Mouse (Mus musculus) gonadal fat pad, adult 2 months (tissue): ENCODE measurements around the gene Gne. TPM values are rescaled to one million over a fixed set of nuclear protein-coding genes. Genes with fewer than 3 reads are reported as not detected.
"Not testable (repeated sequence)": the region's sequence is repeated elsewhere in the genome, so short reads cannot be mapped to it uniquely, and the experiment has no call there.

Experiments
- DNase-seq: peaks from one replicate; pipeline ENCODE4 v3.0.0-alpha.2; 2012; ENCODE audit warnings: low read depth
- polyA plus RNA-seq: library from polyadenylated mRNA; depleted of rRNA; stranded (reverse); fragments of >200 nt; gene quantifications from 2 replicates; pipeline ENCODE4 v1.2.3, GENCODE M21; 2012

Gne gene
- polyA plus RNA-seq, 1 experiment: 58.9 TPM

DNA sequence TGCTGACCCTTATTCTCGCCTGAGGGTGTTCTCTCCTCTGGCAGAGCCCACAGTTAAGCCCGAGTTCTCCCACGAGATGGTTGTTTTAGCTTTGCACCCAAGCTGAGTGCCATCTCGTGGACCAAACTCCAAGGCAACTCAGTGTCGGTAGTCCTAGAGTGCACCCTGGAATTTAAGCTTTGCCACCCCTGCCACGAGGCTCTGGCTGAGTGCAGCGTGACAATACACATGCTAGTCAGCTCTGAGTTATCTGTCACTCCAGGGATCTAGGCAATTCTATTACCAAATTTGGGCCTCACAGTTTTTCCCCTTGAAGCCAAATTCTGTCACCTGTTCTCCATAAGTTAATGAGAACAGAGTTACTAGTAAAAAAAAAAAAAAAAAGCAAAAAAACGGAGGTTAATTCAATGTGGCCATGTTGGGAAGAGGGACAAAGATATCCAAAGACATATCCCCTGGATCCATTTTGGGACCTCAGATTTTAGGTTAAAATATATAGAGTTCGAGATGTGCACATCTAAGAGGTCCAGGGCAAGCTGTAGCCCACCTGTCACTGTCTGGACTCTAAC, 11.0 kb downstream of the Gne start:
- DNase-seq: no peak

DNA sequence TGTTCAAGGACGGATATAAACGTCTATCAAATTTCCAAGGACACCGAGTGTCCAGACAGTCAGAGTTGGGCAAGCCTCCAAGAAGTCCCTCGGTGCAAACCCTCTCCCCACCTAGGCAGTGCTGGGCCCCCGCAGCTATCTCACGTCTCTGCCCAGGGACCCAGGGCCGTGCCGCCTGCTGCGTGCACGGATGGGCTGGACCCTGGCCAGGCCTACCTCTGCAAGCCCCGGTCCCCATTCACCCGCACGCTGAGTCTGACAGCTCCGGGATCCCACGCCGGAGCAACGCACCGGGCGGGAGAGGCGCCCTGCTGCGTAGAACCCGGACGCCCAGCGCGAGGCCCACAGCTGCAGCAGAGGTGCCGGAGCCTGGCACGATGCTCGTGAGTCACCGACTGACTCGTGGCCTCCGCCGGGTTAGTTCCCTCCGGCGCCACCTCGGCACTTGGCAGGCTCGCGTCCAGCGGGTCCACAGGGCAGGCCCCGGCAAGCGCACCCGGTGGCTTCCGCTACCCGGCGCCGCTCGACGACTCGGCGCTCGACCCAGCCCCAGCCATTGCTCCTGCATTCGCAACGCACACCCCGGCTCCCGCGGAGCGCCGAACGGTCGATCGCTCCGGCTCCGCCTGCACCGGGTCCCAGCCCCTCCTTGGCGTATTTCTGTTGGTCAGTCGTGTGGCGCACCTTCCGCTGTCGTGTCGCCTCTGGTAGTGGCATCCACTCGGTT, 11.7 kb downstream of the Gne start:
- DNase-seq: no peak

DNA sequence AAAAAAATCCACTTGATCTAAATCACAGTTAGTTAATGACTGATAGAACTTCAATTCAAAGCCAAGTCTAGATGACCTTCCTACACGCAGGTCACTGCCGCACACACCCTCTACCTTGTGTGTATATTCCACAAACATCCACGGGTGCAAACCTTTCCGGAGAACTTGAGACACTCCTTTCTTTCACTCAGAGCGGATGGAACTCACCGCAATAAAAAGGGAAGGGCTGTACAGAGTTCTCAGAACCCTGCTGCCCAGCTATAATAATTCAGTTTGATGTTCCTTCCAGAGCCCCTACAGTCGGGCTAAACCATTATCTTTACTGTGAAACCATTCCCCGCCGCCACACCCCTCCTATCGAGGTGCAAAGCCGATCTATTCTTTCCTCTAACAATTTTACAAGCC, 12.2 kb downstream of the Gne start:
- DNase-seq: no peak

DNA sequence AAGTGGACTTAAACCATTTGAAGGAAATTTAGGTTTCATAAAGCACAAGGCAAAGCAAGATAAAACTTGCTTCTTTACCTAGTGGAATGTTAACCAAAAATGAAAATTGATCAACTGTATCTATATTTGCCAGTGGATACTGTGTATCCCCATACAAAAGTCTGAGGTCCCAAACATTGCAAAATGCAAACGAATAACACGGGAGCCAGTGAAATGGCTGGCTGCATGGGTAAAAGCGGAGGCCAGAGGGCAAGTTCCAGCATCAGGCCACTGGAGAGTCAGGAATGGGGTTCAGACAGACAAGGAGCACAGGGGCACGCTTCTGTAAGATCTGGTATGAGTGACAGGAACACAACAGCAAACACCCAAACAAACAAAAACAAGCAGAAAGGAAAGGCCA, 13.3 kb downstream of the Gne start:
- DNase-seq: no peak

DNA sequence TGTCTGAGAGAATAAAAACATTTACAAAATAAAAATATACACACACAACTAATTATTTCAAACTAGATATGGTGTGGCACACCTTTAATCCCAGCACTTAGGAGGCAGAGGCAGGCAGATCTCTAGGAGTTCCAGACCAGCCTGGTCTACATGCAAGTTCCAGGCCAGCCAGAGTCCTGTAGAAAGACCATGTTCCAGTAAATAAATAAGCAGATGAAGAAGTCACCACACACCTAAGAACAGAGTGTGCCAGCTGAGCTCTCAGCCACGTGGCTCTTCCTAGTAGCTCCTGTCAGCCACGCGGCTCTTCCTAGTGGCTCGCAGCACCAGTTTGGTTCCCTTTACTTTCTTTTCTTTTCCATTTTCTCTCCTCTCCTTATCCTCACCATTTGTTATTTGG, 14.6 kb downstream of the Gne start:
- DNase-seq: no peak

DNA sequence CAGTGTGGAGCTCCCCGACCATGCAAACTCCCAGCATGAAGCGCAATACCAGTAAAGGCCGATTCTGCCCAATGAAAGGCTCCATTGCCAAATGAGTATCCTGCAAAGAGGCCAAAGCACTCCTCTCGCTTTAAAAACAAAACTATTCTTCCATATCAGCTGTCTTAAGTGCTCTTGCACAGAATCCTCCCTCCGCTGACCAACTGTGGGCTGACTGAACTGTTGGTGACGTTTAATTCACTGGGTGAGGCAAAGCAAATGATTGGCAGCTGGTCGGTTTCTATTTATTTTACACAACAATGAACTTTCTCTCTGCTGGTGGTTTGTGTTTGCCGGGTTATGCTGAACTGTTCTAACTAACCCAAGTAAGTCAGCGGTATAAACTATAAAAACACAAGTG, 15.2 kb downstream of the Gne start:
- no peak for DNase-seq

DNA sequence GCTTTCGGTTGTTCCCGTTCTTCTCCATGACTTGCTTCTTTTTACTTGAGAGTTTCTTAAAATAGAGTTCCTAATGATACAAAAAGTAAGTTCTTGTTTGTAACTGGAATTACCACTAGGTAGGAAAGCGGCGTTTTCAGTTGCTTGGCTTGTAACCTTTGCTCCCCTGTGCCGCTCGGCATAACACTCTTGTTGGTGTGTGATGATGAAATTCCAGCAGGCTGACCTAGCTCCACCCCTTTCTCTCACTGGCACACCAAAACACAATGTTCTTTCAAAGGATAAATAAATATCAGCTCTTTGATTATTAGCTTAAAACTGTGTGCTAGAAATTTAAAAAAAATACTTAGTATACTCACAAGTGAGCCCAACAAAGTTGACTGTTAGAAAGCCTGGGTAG, 17.1 kb downstream of the Gne start:
- DNase-seq: no peak

DNA sequence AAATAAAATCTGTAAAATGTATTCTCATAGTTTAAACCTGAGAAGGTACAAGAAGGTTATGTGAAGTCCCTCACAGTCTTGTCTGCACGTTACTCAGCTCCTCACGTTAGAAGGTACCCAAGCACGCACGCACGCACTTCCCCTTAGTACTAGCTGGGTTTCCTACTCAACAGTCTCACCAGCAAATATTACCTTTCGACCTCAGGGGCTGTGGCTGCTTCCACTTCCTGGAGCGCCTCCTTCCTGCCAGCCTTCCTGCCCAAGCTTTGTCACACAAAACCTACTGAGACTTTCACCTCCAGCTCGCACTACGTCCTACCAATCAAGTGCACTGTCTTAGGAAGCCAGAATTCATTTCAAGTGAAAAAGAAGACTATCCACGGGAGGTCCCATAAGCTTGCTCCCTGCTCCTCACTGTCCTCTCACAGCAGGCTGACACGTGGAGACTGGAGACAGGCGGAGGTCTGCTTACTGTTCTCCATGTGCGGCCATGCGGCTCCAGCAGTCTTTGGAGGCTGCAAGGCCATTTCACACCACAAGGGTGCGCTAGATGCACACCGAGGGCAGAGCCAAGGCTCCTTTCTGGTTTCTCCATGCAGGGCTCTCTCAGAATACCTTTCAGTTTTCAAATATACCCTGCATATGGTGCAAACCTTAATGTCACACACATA, 18.5 kb downstream of the Gne start:
- no peak for DNase-seq

DNA sequence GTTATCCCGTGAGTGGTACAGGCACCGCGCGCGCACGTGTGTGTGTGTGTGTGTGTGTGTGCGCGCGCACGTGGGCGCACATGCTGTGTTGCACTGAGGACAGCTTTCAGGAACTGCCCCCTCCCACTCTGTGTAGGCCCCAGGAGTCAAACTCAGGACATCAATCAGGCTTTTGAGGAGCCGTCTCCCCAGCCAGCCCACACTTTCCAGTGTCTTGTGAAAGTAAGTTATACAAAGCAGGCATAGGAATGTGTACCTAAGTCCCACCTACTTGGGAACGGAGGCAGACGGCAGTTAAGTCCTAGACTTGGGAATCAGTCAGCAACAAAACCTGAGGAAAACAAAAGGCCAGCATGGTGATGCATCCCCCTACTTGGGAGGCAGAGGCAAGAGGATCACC, 21.2 kb downstream of the Gne start:
- no peak for DNase-seq

DNA sequence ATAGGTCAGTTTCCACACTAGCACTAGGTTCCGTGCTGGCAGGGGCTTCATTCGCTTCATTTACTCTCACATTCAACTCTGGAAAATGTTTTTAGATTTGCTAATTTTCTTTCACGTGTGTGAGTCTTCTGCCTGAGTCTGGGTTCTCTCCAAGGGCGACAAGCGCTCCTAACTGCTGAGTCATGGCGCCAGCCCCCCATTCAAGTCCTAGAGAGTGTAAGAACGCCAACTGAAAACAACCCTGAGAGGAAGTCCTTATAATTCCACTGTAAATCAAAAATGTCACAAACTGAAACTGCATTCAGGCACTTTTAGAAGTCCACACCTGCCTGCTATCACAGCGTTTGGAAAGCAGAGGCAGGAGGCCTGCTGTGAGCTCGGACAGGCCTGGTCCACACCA, 21.9 kb downstream of the Gne start:
- DNase-seq: no peak

DNA sequence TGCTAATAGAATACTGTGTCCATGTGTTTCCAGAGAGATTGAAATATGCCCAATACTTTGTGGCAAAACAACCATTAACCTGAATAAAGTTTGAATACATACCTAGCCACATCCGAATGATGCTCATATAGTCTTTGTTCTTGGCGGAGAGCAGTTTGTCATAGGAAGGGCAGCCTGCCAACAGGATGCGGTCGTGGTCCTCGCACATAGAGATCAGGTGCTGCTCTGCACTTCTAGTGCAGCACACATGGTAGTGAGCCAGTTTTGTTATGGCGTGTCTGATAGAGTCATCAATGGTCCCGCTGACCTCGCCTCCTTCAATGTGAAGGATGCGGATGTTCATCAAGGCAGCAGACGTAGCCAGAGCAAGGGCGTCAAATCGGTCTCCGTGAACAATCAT, 24.3 kb downstream of the Gne start:
- no peak for DNase-seq

DNA sequence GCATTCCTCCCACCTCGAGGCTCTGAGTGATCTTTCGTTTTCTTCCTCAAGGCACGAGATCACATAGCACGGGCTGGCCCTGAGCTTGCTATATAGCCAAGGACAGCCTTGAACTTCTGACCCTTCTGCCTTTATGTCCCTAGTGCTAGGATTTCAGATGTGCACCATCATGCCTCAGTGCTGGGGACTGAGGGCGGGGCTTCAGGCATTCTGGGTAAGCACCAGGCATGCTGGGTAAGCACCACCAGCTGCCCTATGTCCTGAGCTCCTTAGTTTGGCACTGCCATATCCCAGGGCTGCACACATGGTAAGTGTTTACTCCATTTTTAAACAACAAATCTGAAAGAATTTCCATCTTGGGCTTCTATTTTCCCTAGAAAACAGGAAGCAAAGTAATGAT, 34.2 kb downstream of the Gne start:
- DNase-seq: no peak

DNA sequence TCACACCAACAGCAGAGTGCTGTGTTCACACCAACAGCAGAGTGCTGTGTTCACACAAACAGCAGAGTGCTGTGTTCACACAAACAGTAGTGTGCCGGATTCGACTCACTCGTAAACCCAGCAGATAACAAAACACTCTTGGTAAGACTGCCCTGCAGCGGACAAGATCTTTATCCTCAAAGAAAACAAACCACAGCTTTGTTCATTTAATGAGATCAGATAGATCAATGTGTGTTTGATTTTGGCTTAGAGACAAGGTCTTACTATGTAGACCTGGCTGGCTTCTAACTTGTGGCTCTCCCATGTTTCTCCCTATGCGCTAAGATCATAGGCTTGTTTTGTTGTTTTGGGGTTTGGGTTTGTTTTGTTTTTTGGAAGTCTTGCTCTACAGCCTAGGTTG, 37.9 kb downstream of the Gne start:
- peak; percentile 22 for DNase-seq

DNA sequence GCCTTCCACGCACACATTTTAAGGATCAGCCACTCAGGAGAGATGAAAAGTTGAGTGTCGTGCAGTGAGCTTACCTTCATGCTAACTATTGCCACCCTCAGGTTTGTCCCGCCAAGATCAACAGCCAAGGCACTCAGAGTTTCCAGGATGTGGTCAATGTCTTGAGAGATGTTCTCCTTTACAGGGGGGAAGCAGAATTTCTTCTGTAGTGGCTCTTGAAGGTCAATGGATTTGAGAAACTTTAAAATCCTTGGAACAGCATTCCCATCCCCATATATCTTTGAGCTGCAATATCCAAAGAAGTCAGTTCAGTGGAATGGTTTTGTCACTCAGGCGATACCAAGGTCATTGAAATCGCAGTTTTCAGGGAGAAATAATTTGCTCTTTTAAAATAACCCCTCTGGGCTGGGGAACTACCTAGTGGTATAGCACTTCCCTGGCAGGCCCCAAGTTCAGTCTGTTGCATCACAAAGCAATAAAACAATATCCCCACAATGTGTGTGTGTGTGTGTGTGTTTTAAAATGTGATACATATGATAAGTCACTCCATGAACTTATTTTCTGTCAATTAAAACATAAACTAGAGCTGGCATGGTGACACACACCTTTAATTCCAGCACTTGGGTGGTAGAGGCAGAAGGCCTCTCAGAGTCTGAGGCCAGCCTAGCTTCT, 39.2 kb downstream of the Gne start:
- no peak for DNase-seq

DNA sequence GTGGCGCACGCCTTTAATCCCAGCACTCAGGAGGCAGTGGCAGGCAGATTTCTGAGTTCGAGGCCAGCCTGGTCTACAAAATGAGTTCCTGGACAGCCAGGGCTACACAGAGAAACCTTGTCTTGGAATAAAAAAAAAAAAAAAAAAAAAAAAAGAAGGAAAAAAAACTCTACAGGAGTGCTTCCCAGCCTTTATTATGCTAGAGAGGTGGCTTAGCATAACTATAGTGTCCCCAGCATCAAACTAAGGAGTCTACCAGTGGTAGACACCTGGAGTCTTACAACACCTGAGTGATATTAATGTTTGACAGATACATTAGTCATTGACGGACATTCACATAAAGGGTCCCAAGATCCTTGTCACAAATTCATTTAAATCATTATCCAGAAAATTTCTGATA, 40.8 kb downstream of the Gne start:
- DNase-seq: not testable (repeated sequence)

DNA sequence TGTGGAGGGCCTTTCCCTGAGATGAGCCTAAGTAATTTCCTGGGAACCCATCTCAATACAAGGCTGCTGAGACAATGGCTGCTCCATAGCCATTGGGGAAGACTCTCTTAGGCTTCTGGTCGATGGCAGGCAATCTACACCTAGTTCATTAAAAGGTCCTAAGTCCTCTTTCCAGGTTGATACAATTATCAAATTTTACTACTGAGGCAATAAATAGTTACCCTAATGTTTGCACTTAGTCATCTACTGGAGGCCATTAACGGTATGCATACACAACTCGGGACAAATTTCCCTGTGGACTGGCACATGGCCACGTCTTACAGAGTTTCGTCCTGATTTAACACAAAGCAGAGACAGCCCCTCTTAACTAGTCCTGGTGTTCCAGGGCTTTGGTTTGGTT, 41.5 kb downstream of the Gne start:
- DNase-seq: no peak

DNA sequence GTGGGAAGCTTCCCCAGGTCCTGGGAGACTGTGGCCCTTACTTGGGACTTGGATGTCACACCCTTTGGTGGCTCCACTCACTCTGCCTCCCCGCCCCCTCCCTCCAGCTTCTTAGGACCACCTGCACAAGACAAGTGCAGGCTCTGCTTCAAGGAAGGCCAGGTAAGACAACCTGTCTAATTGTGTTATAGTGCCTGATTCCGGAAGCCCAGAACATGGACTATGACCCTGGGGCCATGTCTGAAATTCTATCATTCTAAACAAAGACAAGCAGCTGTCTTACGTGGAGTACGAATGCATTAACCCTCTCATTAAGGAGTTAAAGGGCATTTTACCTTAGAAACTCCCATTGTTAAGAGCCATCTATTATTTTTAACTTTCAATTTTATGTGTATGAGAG, 43.2 kb downstream of the Gne start:
- no peak for DNase-seq

DNA sequence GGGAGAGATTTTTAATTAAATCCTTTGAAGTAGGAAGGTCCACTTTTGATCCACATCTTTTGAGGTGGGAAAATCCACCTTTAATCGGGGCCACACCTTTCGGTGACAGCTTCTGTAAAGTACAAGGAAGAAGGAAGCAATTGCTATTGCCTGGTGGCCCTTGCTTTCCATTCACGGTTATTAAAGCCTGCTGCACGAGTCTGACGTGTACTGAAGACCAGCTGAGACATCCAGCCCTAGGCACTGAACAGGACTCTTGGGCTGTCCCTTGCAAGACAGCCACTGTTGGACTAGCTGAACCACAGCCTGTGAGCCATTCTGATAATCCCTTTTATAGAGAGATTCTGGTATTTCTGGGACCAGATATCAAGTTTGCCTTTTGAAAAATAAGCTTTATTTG, 47.5 kb downstream of the Gne start:
- no peak for DNase-seq

DNA sequence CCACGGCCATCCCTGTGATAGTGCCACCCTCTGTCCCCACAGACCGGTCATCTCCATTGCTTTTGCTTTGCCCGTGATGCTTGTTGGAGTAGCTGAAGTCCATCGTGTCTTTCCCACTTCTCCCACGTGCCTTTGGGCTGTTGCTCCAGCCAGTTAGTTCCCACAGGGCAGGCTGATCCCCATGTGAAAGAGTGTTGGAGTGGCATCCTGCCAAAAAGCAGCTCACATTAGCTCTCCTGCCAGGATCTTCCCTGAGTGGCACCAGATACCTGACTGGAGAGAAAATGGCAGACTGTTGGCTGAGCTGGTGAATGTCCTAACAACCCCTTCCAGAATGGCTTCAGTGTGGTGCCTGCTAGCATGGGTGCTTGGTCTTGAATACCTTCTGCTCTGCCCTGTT, 52.5 kb downstream of the Gne start:
- DNase-seq: no peak

DNA sequence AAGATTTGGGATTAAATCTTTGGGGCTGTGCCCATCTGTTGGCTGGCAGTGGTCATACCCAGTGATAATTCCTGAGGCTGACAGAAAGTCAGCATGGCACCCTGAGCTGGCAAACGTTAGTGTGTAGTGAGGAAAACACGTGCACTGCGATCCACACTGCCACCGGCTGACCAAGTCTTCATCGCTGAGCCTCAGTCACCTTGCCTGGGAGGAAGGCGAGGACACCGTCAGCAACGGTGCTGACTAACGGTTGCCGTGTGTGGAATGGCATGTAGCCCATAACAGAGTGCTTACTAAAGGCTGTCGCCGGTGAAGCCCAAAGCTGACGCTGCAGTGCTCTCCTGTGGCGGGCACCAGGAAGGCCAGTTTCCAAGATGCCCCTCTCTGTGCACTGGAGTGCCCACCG, 54.3 kb downstream of the Gne start:
- DNase-seq: no peak

DNA sequence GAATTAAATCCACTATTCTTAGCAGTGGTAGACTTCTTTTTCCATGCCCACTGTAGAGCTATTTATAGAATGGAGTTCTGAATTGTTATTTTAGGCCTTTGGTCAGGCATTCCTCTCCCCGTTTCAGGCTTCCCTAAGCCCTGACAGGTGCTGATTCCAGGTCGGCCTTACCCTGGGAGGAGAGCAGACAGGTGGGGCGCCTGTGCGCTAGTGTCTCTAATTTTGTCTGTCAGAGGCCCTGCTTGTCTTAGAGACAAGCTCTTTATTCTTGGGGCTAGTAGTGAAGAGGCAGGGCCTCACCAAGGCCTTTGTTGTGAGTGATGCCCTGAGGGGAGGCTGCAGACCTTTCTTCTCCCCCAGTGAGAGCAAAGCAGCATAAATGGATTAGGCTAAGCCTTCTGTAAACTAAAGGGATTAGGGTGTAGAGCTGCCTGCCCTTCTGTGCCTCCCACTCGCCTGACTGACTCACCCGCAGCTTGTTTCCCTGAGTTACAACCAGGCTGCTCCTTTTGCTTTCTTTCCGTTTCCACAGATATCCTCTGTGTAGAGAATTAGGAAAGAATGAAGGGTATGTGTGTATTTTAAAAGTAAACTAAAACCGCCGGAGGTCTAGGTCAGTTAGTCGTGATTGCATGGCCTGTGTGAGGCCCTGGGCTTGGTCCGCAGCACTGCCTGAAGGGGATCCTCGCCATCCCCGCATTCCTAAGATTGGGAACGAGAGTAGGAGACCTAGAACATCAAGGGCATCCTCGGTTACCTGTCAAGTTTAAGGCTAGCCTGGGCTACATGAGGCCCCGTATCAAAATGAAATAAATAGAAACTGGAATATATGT, 55.5 kb downstream of the Gne start:
- DNase-seq: no peak

DNA sequence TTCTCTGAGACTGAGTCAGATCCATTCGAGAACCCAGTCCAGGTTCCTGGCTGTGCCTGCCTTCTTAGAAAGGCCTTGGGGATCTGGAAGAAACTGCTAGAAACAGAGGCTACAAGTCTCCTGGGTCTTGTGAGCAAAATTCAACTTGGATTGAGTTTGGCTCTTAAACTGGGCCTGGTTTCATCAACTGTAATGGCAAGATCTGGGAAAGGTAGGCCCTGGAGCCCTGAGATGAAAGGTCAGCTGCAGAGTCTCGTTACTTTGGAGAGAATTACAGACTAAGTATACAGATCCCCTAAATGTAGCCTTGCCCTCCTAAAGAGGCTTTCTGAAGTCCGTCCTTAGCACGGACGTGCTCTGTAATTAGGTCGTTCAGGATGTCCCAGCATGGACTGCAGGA, 58.4 kb downstream of the Gne start:
- no peak for DNase-seq
